Mouse (Mus musculus): ENCODE data around the gene Tmprss2. TPM values are rescaled to one million over a fixed set of nuclear protein-coding genes. Genes with fewer than 3 reads are reported as not detected.

Gene Tmprss2
- polyA plus RNA-seq, 1 experiment from 2014 or later, result 4.7 TPM

- no peaks in the 10 kb centered on the region for H3K27me3 ChIP-seq
- no peaks in the 10 kb centered on the region for H3K36me3 ChIP-seq (replicated peaks)
- H3K9me3 ChIP-seq (replicated peaks), result no peaks in the 10 kb centered on the region
- ATAC-seq (ENCODE audit: insufficient read depth), result peak; percentile 28; the same call in 1 of the 2 replicates
- no peak overlapping the region for H3K27ac ChIP-seq (replicated peaks)
- no peak overlapping the region for H3K4me3 ChIP-seq (replicated peaks)
- no peaks in the 10 kb centered on the region for H3K4me1 ChIP-seq (replicated peaks)
- H3K9ac ChIP-seq, result no peak overlapping the region
- 0% methylated on average over 1 of the region's 1 CpGs for WGBS (ENCODE audit: insufficient replicate concordance)
- H3K4me2 ChIP-seq, result no peak overlapping the region
Measured at GRCm38 (mm10) chr16:97523024-97523423, 88.0 kb downstream of the Tmprss2 start.

- no peak overlapping the region for H3K27ac ChIP-seq (replicated peaks)
- WGBS (ENCODE audit: insufficient replicate concordance), result 62% methylated on average over 6 of the region's 6 CpGs
- H3K9me3 ChIP-seq (replicated peaks), result no peaks in the 10 kb centered on the region
- no peak overlapping the region for H3K4me3 ChIP-seq (replicated peaks)
- no peaks in the 10 kb centered on the region for H3K27me3 ChIP-seq
- H3K4me1 ChIP-seq (replicated peaks), result no peaks in the 10 kb centered on the region
- no peak overlapping the region for H3K9ac ChIP-seq
- H3K36me3 ChIP-seq (replicated peaks), result no peaks in the 10 kb centered on the region
- H3K4me2 ChIP-seq, result no peak overlapping the region
- ATAC-seq (ENCODE audit: insufficient read depth), result no peak
Measured at GRCm38 (mm10) chr16:97521983-97522382, 89.0 kb downstream of the Tmprss2 start.

GRCm38 (mm10) chr16:97516341-97516740, 94.7 kb downstream of the Tmprss2 start:
- Histone ChIP-seq H3K4me1 (replicated peaks) (no peaks in the 10 kb centered on the region), H3K27me3 (no peaks in the 10 kb centered on the region), H3K4me2 (no peak overlapping the region), H3K9me3 (replicated peaks) (no peaks in the 10 kb centered on the region), H3K9ac (no peak overlapping the region), H3K4me3 (replicated peaks) (no peak overlapping the region), H3K36me3 (replicated peaks) (no peaks in the 10 kb centered on the region), H3K27ac (replicated peaks) (no peak overlapping the region)
- 50% methylated on average over 3 of the region's 3 CpGs for WGBS (ENCODE audit: insufficient replicate concordance)
- ATAC-seq (ENCODE audit: insufficient read depth), result no peak

Other genes with a start within 250 kb of the Tmprss2 start
- 0.23 and 0.29 TPM in 2 replicates for gene Mx1, start 148.3 kb downstream of the Tmprss2 start, polyA plus RNA-seq (2015; fragmentation: Nextera tagmentation; extraction: Ambion mirVana)
- gene Fam3b, start 96.4 kb downstream of the Tmprss2 start, polyA plus RNA-seq (2015; fragmentation: Nextera tagmentation; extraction: Ambion mirVana), result not detected in 2 replicates
- 3.2 and 3.4 TPM in 2 replicates for gene Ripk4, start 152.6 kb upstream of the Tmprss2 start, polyA plus RNA-seq (2015; fragmentation: Nextera tagmentation; extraction: Ambion mirVana)
- gene Prdm15, start 240.7 kb upstream of the Tmprss2 start, polyA plus RNA-seq (2015; fragmentation: Nextera tagmentation; extraction: Ambion mirVana), result 2.7 TPM in 2 replicates